Mouse (Mus musculus): ENCODE measurements around the gene Pabpn1.

The Pabpn1 gene

GRCm38 (mm10) chr14:54892200-54892599, at the start of gene Pabpn1:
Gene Pabpn1, plus strand, starts transcription at chr14:54892500.
- TF ChIP-seq GATA4 (IDR thresholded peaks at IDR 0.05; ENCODE audit: insufficient replicate concordance, low read length): no peak

GRCm38 (mm10) chr14:54843461-54843860, 48.8 kb upstream of the Pabpn1 start:
- TF ChIP-seq GATA4 (IDR thresholded peaks at IDR 0.05; ENCODE audit: insufficient replicate concordance, low read length): no peak

DNA sequence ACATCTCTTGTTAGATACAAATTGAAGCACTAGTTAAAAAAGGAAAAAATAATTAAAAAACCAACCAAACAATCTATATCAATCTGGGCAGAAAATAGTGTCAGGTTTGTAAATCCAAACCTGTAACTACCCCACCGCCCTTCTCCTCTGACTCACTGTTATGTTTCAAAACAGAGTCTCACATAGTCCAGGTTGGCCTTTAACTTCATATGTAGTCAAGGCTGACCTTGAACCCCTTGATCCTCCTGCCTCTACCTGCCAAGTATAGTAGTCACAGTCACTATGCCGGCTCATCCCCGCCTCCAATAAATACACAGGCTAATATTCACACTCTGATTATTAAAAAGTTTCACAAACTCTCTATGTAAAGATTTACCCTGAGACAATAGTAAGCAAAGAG, 36.6 kb upstream of the Pabpn1 start:
- no peak for TF ChIP-seq GATA4 (IDR thresholded peaks at IDR 0.05; ENCODE audit: insufficient replicate concordance, low read length)

- no peak for TF ChIP-seq GATA4 (IDR thresholded peaks at IDR 0.05; ENCODE audit: insufficient replicate concordance, low read length)
Measured at GRCm38 (mm10) chr14:54856703-54857102, 35.6 kb upstream of the Pabpn1 start.

- no peak for TF ChIP-seq GATA4 (IDR thresholded peaks at IDR 0.05; ENCODE audit: insufficient replicate concordance, low read length)
Measured at GRCm38 (mm10) chr14:54857891-54858290, 34.4 kb upstream of the Pabpn1 start.

GRCm38 (mm10) chr14:54860511-54860910, 31.8 kb upstream of the Pabpn1 start:
- TF ChIP-seq GATA4 (IDR thresholded peaks at IDR 0.05; ENCODE audit: insufficient replicate concordance, low read length): no peak

DNA sequence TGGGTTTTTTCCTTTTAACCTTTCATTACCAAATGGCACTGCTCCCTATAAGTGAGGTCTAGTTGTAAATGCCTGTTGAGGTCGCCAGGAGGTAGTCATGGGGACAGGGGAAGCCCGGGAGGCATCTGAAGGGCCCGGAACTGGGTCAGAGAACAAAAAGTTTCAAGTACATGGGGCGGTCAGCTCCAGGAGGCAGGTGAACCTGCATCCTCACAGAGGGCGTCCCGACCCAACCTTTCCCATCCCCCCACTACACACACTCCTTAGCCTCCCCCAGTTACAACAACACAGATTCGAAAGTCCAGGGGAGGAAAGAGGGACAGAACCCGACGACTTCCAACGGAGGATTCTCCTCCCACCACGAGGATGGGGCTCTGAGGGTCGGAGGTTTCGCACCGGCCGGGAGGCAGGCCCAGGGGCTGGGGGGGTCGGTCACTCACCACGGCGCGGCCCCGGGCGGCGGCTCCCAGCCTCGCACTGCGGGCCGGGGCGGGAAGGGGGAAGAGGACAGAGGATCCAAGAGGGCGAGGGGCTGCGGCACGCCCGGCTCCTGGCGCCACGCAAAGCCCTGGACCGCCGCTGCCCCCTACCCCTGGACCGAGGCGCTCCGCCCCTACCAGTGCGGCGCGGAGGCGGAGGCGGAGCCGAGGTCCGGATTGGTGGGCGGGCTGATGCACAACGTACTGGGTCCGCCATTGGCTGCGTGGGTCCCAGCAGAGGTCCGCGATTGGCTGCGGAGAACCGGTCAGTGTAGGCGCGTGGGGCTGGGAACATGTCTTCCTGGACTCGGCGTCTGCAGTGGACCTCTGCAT, 28.6 kb upstream of the Pabpn1 start:
- no peak for TF ChIP-seq GATA4 (IDR thresholded peaks at IDR 0.05; ENCODE audit: insufficient replicate concordance, low read length)

GRCm38 (mm10) chr14:54864313-54865036, 27.8 kb upstream of the Pabpn1 start:
- no peak for TF ChIP-seq GATA4 (IDR thresholded peaks at IDR 0.05; ENCODE audit: insufficient replicate concordance, low read length)

DNA sequence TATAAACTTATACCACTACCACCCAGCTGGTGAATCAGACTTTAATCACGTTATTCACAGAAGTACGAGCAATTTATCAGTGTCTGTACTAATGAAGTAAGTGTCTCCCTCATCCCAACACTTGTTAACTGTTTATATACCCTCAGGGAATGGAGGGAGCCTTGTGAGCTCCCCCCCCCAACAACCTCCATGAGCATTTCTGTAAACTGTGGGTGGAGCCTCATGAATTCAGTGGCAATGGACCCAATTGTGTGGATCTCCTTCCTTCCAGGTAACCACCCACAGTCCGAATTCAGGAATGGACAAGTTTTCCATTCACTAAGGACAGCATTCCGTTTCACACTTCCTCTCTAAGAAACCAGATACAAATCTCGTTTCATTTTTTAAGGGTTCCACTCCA, 26.7 kb upstream of the Pabpn1 start:
- no peak for TF ChIP-seq GATA4 (IDR thresholded peaks at IDR 0.05; ENCODE audit: insufficient replicate concordance, low read length)

- no peak for TF ChIP-seq GATA4 (IDR thresholded peaks at IDR 0.05; ENCODE audit: insufficient replicate concordance, low read length)
Measured at GRCm38 (mm10) chr14:54866268-54866667, 26.0 kb upstream of the Pabpn1 start.

GRCm38 (mm10) chr14:54866936-54867335, 25.4 kb upstream of the Pabpn1 start:
- TF ChIP-seq GATA4 (IDR thresholded peaks at IDR 0.05; ENCODE audit: insufficient replicate concordance, low read length): no peak

- no peak for TF ChIP-seq GATA4 (IDR thresholded peaks at IDR 0.05; ENCODE audit: insufficient replicate concordance, low read length)
Measured at GRCm38 (mm10) chr14:54868026-54868425, 24.3 kb upstream of the Pabpn1 start.

DNA sequence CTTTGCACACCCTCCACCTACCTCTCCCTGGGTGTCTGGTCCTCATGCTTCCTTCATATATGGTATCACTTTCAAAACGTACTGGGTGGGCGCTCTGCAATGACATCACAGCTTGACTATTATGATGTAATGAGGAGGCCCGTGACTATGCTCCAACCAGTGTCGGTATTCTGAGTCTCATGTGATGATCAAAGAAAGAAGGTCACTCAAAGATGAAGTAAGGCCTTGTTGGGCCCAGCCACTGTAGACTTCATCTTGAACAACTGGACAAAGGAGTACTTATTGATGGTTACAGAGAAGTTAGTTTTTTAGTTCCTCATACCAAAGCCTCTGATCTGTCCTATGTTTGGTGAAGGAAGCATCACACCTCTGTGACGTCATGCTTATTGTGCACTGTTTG, 21.4 kb upstream of the Pabpn1 start, which contains the start of gene Homez:
TSS of gene Homez (minus strand) at position 101 of the 400 bp plus-strand sequence.
- no peak for TF ChIP-seq GATA4 (IDR thresholded peaks at IDR 0.05; ENCODE audit: insufficient replicate concordance, low read length)

DNA sequence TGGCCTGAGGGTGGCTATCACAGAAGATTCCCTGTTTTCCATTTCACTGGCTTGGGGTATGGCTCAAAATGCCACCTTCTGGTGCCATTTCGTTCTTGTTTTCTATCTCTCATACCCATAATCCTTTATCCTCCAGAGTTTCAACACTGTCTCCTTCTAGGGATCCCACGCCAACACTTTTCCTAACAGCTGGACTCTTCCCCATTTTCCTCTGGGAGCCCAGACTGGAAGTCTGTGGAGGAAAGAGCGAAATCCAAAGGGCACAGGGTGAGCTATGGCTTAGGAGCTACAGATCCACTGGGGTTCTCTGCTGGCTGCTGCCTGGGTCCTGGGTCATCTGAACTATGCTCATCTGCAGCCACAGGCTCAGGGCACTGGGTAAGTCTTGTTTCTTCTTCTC, 18.1 kb upstream of the Pabpn1 start:
- no peak for TF ChIP-seq GATA4 (IDR thresholded peaks at IDR 0.05; ENCODE audit: insufficient replicate concordance, low read length)

DNA sequence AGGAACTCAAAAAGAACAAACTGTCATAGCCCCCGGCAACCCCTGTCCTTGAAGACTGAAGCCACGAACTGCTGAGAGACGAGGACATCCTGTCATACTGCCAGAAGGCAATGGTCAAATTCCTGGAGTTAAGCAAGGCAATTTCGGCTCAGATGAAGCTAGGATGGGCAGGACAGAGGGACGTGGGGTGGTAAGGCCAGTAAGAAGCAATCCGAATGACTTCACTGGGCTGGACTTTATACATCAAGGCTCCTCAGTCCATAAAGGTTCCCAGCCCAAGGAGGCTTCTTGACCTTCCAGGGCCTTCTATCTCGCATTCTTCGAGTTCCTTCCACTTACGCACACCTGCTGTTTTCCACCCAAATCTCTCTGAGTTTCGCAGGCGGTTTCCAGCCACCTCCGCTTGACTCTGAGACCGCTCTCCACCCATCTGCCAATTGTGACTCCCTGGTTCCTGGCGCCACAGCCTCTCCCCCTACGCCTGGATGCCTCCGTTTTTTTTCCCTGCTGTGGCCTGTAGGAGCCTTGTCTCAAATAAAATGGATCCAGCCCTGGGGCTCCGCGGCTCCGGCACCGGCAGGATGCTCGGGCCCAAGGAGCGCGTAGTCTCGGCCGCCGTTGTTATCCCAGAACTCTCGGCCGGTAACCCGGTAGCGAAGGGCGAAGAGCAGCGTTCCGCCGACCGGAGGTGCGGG, 16.3 kb upstream of the Pabpn1 start:
- TF ChIP-seq GATA4 (IDR thresholded peaks at IDR 0.05; ENCODE audit: insufficient replicate concordance, low read length): no peak
